Mouse (Mus musculus) Muller cell, postnatal 12 days (primary cell): ENCODE data around the gene Kcng4.

ENCODE experiments used
- DNase-seq: peaks from one replicate; pipeline ENCODE4 v3.0.0-alpha.2; 2015; ENCODE audit errors: inconsistent ontology term

The Kcng4 gene

DNA sequence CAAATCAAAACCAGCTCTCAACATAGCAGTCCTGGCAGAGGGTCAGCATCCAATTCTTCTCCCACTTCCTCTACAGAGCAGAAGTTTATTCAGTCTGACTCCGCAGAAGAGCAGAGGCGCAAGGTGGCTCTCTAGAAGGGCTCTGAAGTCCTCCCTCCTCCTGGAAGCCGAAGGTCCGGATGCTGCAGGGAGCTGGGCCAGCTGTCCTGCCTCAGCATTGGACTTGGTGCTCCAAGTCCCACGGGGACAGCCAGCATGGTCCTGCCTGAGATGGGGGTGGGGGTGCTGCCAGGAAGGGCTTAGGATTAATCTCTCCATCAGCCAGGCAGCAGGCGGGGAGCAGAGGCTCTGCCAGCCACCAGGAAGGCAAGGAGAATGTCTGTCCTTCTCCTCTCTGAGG lies at the start of gene Kcng4:
TSS of gene Kcng4 (minus strand) at position 303 of the 400 bp plus-strand sequence.
- no peak for DNase-seq

GRCm38 (mm10) chr8:119679184-119679583 lies 43.7 kb upstream of the Kcng4 start:
- DNase-seq: no peak

DNA sequence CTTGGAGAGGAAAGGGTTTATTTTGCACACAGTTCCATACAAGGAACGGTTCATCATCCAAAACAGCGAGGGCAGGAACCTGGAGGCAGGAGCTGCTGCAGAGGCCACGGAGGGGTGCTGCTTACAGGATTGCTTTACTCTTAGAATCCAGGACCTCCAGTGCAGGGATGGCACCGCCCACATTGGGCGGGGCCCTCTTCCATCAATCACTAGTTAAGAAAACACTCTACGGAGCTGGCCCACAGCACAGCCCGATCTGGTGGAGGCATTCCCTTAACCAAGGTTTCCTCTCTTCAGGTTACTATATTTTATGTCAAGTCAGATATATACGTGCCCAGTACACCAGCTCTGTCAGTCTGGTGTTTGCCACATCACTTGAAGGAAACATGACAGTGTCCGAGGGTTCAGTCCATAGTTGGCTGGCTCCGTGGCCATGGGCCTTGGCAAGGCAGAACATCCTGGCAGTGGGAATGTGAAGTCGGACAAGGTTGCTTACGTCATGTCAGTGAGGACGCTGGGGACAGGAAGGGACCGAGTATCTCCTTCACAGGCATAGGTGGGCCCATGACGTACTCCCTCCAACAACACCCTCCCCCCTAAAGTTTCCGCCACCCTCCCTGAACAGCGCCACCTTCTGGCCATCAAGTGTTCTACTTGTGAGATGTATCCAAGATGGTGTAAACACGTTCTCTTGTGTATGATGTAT lies 42.8 kb upstream of the Kcng4 start:
- DNase-seq: no peak

DNA sequence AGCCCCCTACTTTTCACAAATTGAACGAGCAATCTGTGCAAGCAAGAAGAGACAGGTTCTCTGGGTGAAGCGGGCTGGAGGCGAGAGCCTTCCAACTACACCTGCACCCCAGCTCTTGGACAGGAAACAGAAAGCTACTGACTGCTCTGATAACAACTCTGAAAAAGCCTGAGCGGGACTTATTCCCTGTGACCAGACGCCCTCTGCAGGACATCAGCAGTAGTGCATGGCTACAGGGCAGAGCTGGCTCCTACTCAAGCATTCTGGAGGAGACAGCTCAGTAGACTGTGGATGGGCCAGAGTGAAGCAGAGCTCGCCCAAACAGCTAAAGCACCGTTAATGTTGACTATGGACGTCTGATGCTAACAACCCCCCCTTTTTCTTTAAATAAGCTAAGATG lies 40.9 kb upstream of the Kcng4 start:
- DNase-seq: peak; percentile 88

DNA sequence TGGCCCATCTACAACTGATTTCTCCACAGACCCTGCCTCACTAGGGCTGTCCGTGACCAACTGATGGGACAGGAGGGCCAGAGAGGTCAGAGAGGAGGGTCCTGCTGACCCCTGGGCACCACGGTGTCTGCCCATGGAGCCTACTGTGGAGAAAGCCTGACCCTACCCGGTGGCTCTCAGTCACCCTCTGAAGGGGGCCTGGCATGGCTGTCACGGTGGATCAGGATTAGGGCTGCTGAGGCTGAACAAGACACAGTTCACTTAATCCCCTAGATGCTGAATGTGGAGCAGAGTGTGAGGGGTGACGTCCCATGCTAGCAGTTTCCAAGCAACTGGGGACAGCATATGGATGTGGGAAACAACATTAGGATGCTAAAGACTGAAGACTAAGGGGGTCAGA lies 40.0 kb upstream of the Kcng4 start:
- no peak for DNase-seq

- no peak for DNase-seq
Observed at GRCm38 (mm10) chr8:119673976-119674555, 38.6 kb upstream of the Kcng4 start.

GRCm38 (mm10) chr8:119670419-119671091 lies 35.1 kb upstream of the Kcng4 start:
- peak; percentile 56 for DNase-seq

DNA sequence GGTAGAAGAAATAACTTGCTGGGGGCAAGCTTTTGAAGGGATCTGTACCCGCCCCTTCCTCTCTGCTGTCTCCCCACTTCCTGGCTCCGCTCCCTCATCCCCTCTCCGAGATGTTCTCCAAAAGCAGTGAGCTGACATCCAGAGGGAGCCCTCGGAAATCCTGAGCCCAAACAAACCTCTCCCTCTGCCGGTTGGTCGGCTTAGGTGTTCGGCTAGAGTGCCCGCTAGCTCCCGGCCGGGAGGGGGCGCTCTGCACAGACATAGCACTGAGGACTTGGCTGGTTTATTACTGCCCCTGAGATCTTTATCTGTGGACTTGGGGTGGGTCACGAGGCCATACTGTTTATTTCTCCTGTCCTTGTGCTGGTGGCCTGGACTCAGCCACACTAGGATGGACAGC lies 33.8 kb upstream of the Kcng4 start:
- no peak for DNase-seq

DNA sequence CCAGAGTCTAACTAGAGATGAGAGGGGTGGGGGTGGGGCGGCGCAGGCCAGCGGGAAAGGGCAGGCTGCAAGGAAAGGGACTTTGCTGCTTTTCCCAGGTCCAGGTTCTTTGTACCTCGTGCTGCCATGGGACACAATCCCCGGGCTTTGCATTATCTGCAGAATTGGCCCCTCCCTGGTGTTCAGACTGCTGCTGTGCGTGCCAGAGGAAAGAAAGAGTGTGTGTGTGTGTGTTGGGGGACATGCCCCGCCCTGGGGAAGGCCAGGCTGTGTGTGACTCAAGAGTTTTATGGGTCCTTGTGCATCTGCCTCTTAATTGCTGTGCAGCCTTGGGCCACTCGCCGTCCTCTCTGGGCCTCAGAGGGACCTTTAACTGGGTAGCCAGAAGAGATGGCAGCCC lies 33.0 kb upstream of the Kcng4 start:
- no peak for DNase-seq

DNA sequence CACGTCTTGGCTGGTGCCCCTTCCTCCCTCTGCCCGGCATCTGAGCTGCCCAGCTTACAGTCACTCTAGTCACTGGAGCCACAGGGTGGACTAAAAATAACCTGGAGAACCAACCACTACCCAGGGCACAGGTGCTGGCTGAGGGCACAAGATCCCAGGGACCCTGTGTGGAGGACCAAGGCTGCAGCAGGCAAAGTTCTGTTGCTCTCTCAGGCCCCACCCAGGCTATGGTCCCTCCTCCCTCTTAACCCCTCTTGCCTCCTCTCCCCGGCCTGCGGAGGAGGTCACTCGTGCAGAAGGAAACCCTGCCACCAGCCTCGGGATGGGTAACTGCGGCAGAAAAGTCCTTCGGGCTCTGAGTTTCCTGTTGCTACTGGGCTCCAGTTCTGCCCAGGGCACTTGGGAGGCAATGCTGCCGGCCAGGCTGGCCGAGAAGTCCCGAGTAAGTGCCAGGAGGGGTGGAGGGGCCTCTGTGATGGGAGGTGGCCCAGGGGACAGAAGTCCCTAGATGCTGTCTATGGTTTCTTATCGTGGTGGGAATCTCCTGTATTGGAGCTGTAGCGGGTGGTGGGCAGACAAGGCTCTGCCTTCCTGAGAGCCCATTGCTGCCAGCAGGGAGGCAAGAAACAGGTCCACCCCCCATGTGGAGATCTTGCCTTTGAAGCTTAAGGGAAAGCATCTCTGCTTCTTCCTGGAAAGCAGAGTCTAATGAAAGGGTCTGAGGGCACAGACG lies 30.9 kb upstream of the Kcng4 start, which contains the start of gene Wfdc1:
TSS of gene Wfdc1 (plus strand) at position 147 of the 733 bp plus-strand sequence.
- DNase-seq: peak; percentile 60

GRCm38 (mm10) chr8:119665270-119665669 lies 29.8 kb upstream of the Kcng4 start:
- peak; percentile 49 for DNase-seq

- no peak for DNase-seq
Observed at GRCm38 (mm10) chr8:119663440-119663839, 28.0 kb upstream of the Kcng4 start.

GRCm38 (mm10) chr8:119661892-119662291 lies 26.4 kb upstream of the Kcng4 start:
- DNase-seq: no peak

- peak; percentile 93 for DNase-seq
Observed at GRCm38 (mm10) chr8:119661081-119661480, 25.6 kb upstream of the Kcng4 start.

DNA sequence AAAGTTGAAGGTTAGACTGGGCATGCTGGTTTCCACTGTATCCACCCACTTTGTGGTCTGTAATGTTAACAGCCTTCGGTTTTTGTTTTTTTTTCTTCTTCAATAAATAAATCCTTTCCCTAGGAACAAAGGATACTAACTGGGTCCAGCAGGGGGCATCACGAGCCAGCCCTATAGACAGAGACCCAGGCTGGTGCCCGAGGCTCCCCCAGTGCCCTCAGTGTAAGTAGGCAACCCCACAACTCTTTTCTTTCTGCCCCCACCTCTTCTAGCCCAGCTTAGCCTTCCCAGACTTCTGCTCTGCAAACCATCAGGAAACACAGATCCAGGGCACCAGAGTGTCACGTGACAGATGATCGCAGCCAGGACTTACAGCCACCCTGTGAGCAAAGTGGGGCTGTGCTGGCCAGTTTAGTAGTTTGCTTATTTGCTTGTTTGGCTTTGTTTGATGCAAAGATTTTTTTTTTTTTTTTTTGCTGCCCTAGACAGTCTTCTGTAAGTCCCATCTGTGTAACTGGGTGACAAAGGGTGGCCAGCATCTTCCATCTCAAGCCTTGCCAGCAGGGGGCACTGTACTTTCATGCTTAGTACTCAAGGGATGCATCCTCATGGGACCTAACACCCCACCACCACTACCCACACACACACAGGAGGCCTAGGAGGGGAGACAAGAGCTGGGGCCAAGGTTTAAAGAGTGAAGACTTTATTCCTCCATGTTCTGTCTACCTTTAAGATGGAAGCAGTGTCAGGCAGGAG lies 21.4 kb upstream of the Kcng4 start:
- peak; percentile 54 for DNase-seq

DNA sequence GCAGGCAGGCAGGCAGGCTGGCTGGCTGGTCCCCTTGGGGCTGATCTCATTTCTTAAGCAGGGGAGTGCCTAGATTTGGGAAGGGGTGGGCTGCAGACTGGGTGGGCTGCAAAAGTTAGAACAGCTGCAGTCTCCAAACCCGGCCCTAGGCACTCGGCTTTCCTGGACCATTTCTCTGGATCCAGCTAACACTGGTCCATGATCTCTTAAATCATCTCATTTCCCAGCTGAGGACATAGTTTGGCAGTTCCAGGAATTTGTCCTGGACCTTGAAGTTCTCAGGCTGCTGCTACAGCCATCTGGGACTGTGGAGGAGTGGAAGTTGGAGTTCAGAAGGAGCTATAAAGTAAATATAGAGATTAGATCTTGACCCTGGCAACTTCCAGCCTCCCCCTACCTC lies 15.8 kb upstream of the Kcng4 start:
- no peak for DNase-seq

- no peak for DNase-seq
Observed at GRCm38 (mm10) chr8:119646846-119647245, 11.4 kb upstream of the Kcng4 start.

GRCm38 (mm10) chr8:119646197-119646596 lies 10.7 kb upstream of the Kcng4 start:
- DNase-seq: no peak

DNA sequence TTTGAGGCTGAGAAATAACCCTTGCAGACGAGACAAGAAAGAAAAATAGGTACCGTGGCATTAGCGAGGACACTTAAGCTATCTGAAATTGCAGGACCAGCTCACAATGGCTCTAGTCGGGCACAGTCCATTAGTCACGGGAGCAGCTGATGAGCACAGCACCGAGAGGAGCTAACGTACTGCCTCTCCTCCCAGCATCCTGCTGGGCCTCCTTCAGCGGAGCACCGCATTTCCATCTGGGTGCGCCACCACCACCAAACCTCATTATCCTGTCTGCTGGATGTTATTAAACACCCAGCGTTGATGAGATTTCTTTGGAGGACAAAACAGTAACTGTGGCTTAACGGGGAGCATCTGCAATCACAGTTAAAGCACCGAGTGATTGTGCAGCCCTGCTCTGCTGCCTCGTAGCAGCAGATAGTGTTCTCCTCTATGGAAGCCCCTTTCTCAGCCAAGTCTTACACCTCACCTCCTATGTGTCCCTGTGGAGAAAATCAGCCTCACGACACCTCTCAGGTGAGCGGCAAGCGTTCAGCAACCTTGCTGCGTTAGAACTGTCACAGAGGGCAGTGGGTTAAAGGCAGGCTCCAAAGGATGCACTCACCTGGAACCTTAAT lies 9.6 kb upstream of the Kcng4 start:
- no peak for DNase-seq

DNA sequence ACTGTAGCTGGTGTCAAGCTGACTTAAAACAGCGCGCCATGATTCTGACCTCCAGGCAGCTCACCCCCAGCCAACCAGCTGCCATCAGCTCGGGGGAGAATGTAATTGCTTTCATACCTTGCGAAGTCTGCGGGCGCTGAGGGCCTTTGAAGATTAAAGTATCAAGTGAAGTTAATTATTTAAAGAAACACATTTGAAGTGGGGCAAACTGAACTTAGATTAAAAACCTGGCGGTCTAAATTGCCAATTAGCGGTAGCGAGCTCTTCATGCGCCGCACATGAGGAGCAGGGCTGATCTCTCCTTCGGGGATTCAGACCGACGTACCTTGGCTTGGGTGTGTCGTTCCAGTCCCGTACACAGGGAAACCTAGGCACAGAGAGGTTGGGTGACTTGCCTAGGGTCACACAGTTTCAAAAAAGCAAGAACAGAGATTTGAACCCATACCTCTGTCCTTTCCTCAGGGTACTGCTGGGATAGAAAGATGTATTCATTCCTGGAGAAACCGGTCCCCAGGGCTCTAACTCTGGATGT lies 9.0 kb upstream of the Kcng4 start:
- no peak for DNase-seq

- DNase-seq: no peak
Observed at GRCm38 (mm10) chr8:119642960-119643359, 7.5 kb upstream of the Kcng4 start.
